Mouse (Mus musculus) heart, embryonic 11.5 days (tissue): Measurements from ENCODE around the gene Nav3. TPM values are rescaled to one million over a fixed set of nuclear protein-coding genes. Genes with fewer than 3 reads are reported as not detected.

Experiments used
- ATAC-seq: fragments of 200-750 bp; cut with Nextera tagmentation; replicated peaks from 2 replicates; pipeline ENCODE4 v1.8.0; 2017; ENCODE audit warnings: moderate library complexity; ENCODE audit not compliant: insufficient number of reproducible peaks, low FRiP score, low TSS enrichment
- H3K27ac ChIP-seq: fragments of 300-500 bp; sonication (generic); 2 replicates; pipeline ENCODE4 v1.5.1; 2014; ENCODE audit warnings: mild to moderate bottlenecking, low read depth, low read length
- H3K27me3 ChIP-seq: fragments of 300-500 bp; sonication (generic); 2 replicates; pipeline ENCODE4 v1.6.1; 2014; ENCODE audit warnings: mild to moderate bottlenecking, low read length, mixed read lengths; ENCODE audit not compliant: control insufficient read depth, insufficient read depth
- H3K36me3 ChIP-seq: fragments of 300-500 bp; sonication (generic); 2 replicates; pipeline ENCODE4 v1.6.1; 2014; ENCODE audit warnings: mild to moderate bottlenecking, low read length, moderate library complexity, mixed read lengths; ENCODE audit not compliant: control insufficient read depth, insufficient read depth
- H3K4me1 ChIP-seq: fragments of 300-500 bp; sonication (generic); 2 replicates; pipeline ENCODE4 v1.6.1; 2014; ENCODE audit warnings: low read length; ENCODE audit not compliant: control insufficient read depth, insufficient read depth
- H3K4me2 ChIP-seq: fragments of 300-500 bp; sonication (generic); 2 replicates; pipeline ENCODE4 v1.6.1; 2014; ENCODE audit warnings: mild to moderate bottlenecking, moderate library complexity
- H3K4me3 ChIP-seq: fragments of 300-500 bp; sonication (generic); 2 replicates; pipeline ENCODE4 v1.5.1; 2014; ENCODE audit warnings: low read depth, low read length
- H3K9ac ChIP-seq: fragments of 300-500 bp; sonication (generic); 2 replicates; pipeline ENCODE4 v1.6.1; 2014; ENCODE audit warnings: mild to moderate bottlenecking, low read depth, low read length, moderate library complexity
- H3K9me3 ChIP-seq: fragments of 300-500 bp; sonication (generic); replicated peaks from 2 replicates; pipeline ENCODE4 v1.6.1; 2016; ENCODE audit warnings: low read length; ENCODE audit not compliant: control insufficient read depth
- WGBS: fragments of 180-500 bp; shearing (Covaris S2); extraction: QIAGEN DNeasy Blood & Tissue Kit; methylation state at CpG from one replicate; pipeline ENCODE4 v1.1.7; 2014; ENCODE audit not compliant: insufficient replicate concordance; 5-methylcytosine and 5-hydroxymethylcytosine counted together
- polyA plus RNA-seq: library from polyadenylated mRNA; unstranded; fragments of >200 nt; fragmentation: Nextera tagmentation; extraction: Ambion mirVana; gene quantifications from 2 replicates; pipeline ENCODE4 v1.2.1, GENCODE M21; 2014

Nav3 gene
- polyA plus RNA-seq, 1 experiment from 2014 or later, result 1.9 TPM

GRCm38 (mm10) chr10:110102231-110102630, 353.8 kb downstream of the Nav3 start:
- ATAC-seq, result no peak
- Histone ChIP-seq H3K4me1 (no peaks in the 10 kb centered on the region), H3K9ac (no peak overlapping the region), H3K9me3 (no peaks in the 10 kb centered on the region), H3K4me2 (no peak overlapping the region), H3K27me3 (no peaks in the 10 kb centered on the region), H3K27ac (no peak overlapping the region), H3K36me3 (no peaks in the 10 kb centered on the region), H3K4me3 (no peak overlapping the region)
- 50% methylated on average over 4 of the region's 4 CpGs for WGBS

- Histone ChIP-seq H3K4me1 (no peaks in the 10 kb centered on the region), H3K27ac (no peak overlapping the region), H3K9ac (no peak overlapping the region), H3K9me3 (no peaks in the 10 kb centered on the region), H3K4me2 (no peak overlapping the region), H3K36me3 (no peaks in the 10 kb centered on the region), H3K4me3 (no peak overlapping the region), H3K27me3 (no peaks in the 10 kb centered on the region)
- no peak for ATAC-seq
These were observed 361.6 kb downstream of the Nav3 start for GRCm38 (mm10) chr10:110094433-110094832.

- Histone ChIP-seq H3K9me3 (no peaks in the 10 kb centered on the region), H3K4me1 (no peaks in the 10 kb centered on the region), H3K27ac (no peak overlapping the region), H3K9ac (no peak overlapping the region), H3K4me3 (no peak overlapping the region), H3K4me2 (no peak overlapping the region), H3K36me3 (no peaks in the 10 kb centered on the region), H3K27me3 (no peaks in the 10 kb centered on the region)
- ATAC-seq, result no peak
- 60% methylated on average over 5 of the region's 5 CpGs for WGBS
These were observed 367.5 kb downstream of the Nav3 start for GRCm38 (mm10) chr10:110088444-110089061.

- Histone ChIP-seq H3K4me1 (no peaks in the 10 kb centered on the region), H3K27me3 (no peaks in the 10 kb centered on the region), H3K4me2 (no peak overlapping the region), H3K27ac (no peak overlapping the region), H3K4me3 (no peak overlapping the region), H3K9ac (no peak overlapping the region), H3K36me3 (no peaks in the 10 kb centered on the region), H3K9me3 (no peaks in the 10 kb centered on the region)
- ATAC-seq, result no peak
- 74% methylated on average over 1 of the region's 1 CpGs for WGBS
These were observed 370.1 kb downstream of the Nav3 start for GRCm38 (mm10) chr10:110085903-110086302.

GRCm38 (mm10) chr10:110085156-110085555, 370.8 kb downstream of the Nav3 start:
- Histone ChIP-seq H3K4me1 (no peaks in the 10 kb centered on the region), H3K9ac (no peak overlapping the region), H3K9me3 (no peaks in the 10 kb centered on the region), H3K36me3 (no peaks in the 10 kb centered on the region), H3K27me3 (no peaks in the 10 kb centered on the region), H3K27ac (no peak overlapping the region), H3K4me2 (no peak overlapping the region), H3K4me3 (no peak overlapping the region)
- ATAC-seq, result no peak
- 12% methylated on average over 5 of the region's 5 CpGs for WGBS

GRCm38 (mm10) chr10:110076575-110076974, 379.4 kb downstream of the Nav3 start:
- Histone ChIP-seq H3K27me3 (no peaks in the 10 kb centered on the region), H3K36me3 (no peaks in the 10 kb centered on the region), H3K27ac (no peak overlapping the region), H3K4me3 (no peak overlapping the region), H3K9me3 (no peaks in the 10 kb centered on the region), H3K4me1 (no peaks in the 10 kb centered on the region), H3K9ac (no peak overlapping the region), H3K4me2 (no peak overlapping the region)
- no peak for ATAC-seq
- 67% methylated on average over 5 of the region's 5 CpGs for WGBS

GRCm38 (mm10) chr10:110072355-110072754, 383.6 kb downstream of the Nav3 start:
- no peaks in the 10 kb centered on the region for H3K27me3 ChIP-seq
- H3K9me3 ChIP-seq, result no peaks in the 10 kb centered on the region
- H3K4me2 ChIP-seq, result no peak overlapping the region
- no peak overlapping the region for H3K9ac ChIP-seq
- no peaks in the 10 kb centered on the region for H3K4me1 ChIP-seq
- ATAC-seq, result no peak
- H3K36me3 ChIP-seq, result no peaks in the 10 kb centered on the region
- H3K27ac ChIP-seq, result no peak overlapping the region
- H3K4me3 ChIP-seq, result no peak overlapping the region
- 56% methylated on average over 8 of the region's 8 CpGs for WGBS

- H3K4me1 ChIP-seq, result no peaks in the 10 kb centered on the region
- H3K4me3 ChIP-seq, result no peak overlapping the region
- H3K27me3 ChIP-seq, result no peaks in the 10 kb centered on the region
- no peak for ATAC-seq
- H3K9ac ChIP-seq, result no peak overlapping the region
- H3K9me3 ChIP-seq, result no peaks in the 10 kb centered on the region
- H3K27ac ChIP-seq, result no peak overlapping the region
- H3K36me3 ChIP-seq, result no peaks in the 10 kb centered on the region
- WGBS, result 64% methylated on average over 5 of the region's 5 CpGs
- no peak overlapping the region for H3K4me2 ChIP-seq
These were observed 394.8 kb downstream of the Nav3 start for GRCm38 (mm10) chr10:110061166-110061565.

- Histone ChIP-seq H3K4me2 (no peak overlapping the region), H3K27me3 (no peaks in the 10 kb centered on the region), H3K9ac (no peak overlapping the region), H3K9me3 (no peaks in the 10 kb centered on the region), H3K4me3 (no peak overlapping the region), H3K27ac (no peak overlapping the region), H3K36me3 (no peaks in the 10 kb centered on the region), H3K4me1 (no peaks in the 10 kb centered on the region)
- 82% methylated on average over 4 of the region's 4 CpGs for WGBS
- no peak for ATAC-seq
These were observed 418.5 kb downstream of the Nav3 start for GRCm38 (mm10) chr10:110037547-110037946.
